Mouse (Mus musculus): ENCODE results near the gene Gm37240. TPM values are rescaled to one million over a fixed set of nuclear protein-coding genes. Genes with fewer than 3 reads are reported as not detected.
"Not testable (repeated sequence)": the region's sequence is repeated elsewhere in the genome, so short reads cannot be mapped to it uniquely, and the experiment has no call there.

Gene Gm37240
- 0.48 and 0.55 TPM in 2 replicates for polyA plus RNA-seq (2015; fragmentation: Nextera tagmentation; extraction: Ambion mirVana)

- Histone ChIP-seq H3K4me2 (peak within 1 kb of the TSS; percentile 98), H3K4me3 (peak within 1 kb of the TSS; percentile 52), H3K36me3 (ENCODE audit: poor library complexity, severe bottlenecking) (no peaks in the 10 kb centered on the region), H3K27me3 (peaks cover 31% of the 10 kb centered on the region), H3K27ac (no peak within 1 kb of the TSS), H3K9ac (peak within 1 kb of the TSS; percentile 58), H3K4me1 (peaks cover 19% of the 10 kb centered on the region), H3K9me3 (replicated peaks) (no peaks in the 10 kb centered on the region)
- WGBS, result under 1% methylated on average over 47 of the region's 48 CpGs
- peak; percentile 88 for ATAC-seq
These were observed at the start of gene Gm37240, which contains the start of gene Glt28d2 for GRCm38 (mm10) chr3:85887239-85887827. Gm37240 (minus strand) TSS chr3:85887518. Glt28d2 (minus strand) TSS chr3:85887516.

GRCm38 (mm10) chr3:85933586-85933985 is 46.3 kb upstream of the Gm37240 start:
- Histone ChIP-seq H3K27me3 (no peaks in the 10 kb centered on the region), H3K4me1 (peaks cover 6% of the 10 kb centered on the region; the same call in 1 of the 2 replicates), H3K9me3 (replicated peaks) (no peaks in the 10 kb centered on the region), H3K9ac (no peak overlapping the region), H3K27ac (no peak overlapping the region), H3K4me3 (no peak overlapping the region), H3K4me2 (no peak overlapping the region), H3K36me3 (ENCODE audit: poor library complexity, severe bottlenecking) (no peaks in the 10 kb centered on the region)
- 94% methylated on average over 5 of the region's 5 CpGs for WGBS
- ATAC-seq, result no peak

- H3K27me3 ChIP-seq, result no peaks in the 10 kb centered on the region
- H3K4me3 ChIP-seq, result no peak overlapping the region
- no peaks in the 10 kb centered on the region for H3K36me3 ChIP-seq (ENCODE audit: poor library complexity, severe bottlenecking)
- no peak overlapping the region for H3K9ac ChIP-seq
- H3K27ac ChIP-seq, result no peak overlapping the region
- H3K4me2 ChIP-seq, result no peak overlapping the region
- peaks cover 11% of the 10 kb centered on the region; the same call in 1 of the 2 replicates for H3K4me1 ChIP-seq
- ATAC-seq, result no peak
- H3K9me3 ChIP-seq (replicated peaks), result no peaks in the 10 kb centered on the region
- WGBS, result 83% methylated on average over 6 of the region's 6 CpGs
These were observed 44.5 kb upstream of the Gm37240 start for GRCm38 (mm10) chr3:85931859-85932258.

GRCm38 (mm10) chr3:85930671-85931255 is 43.4 kb upstream of the Gm37240 start:
- no peaks in the 10 kb centered on the region for H3K27me3 ChIP-seq
- H3K4me1 ChIP-seq, result peaks cover 11% of the 10 kb centered on the region; the same call in 1 of the 2 replicates
- H3K4me3 ChIP-seq, result no peak overlapping the region
- H3K9me3 ChIP-seq (replicated peaks), result no peaks in the 10 kb centered on the region
- no peaks in the 10 kb centered on the region for H3K36me3 ChIP-seq (ENCODE audit: poor library complexity, severe bottlenecking)
- H3K4me2 ChIP-seq, result no peak overlapping the region
- 20% methylated on average over 11 of the region's 11 CpGs for WGBS
- H3K9ac ChIP-seq, result no peak overlapping the region
- H3K27ac ChIP-seq, result no peak overlapping the region
- ATAC-seq, result no peak

GRCm38 (mm10) chr3:85929711-85930110 is 42.4 kb upstream of the Gm37240 start:
- no peak overlapping the region for H3K4me3 ChIP-seq
- no peaks in the 10 kb centered on the region for H3K36me3 ChIP-seq (ENCODE audit: poor library complexity, severe bottlenecking)
- WGBS, result 87% methylated on average over 5 of the region's 5 CpGs
- ATAC-seq, result no peak
- no peaks in the 10 kb centered on the region for H3K9me3 ChIP-seq (replicated peaks)
- no peaks in the 10 kb centered on the region for H3K27me3 ChIP-seq
- H3K4me1 ChIP-seq, result peaks cover 11% of the 10 kb centered on the region; the same call in 1 of the 2 replicates
- no peak overlapping the region for H3K4me2 ChIP-seq
- H3K27ac ChIP-seq, result no peak overlapping the region
- H3K9ac ChIP-seq, result no peak overlapping the region

GRCm38 (mm10) chr3:85928140-85928611 is 40.9 kb upstream of the Gm37240 start:
- no peak overlapping the region for H3K4me2 ChIP-seq
- no peak overlapping the region for H3K9ac ChIP-seq
- 72% methylated on average over 5 of the region's 5 CpGs for WGBS
- no peaks in the 10 kb centered on the region for H3K9me3 ChIP-seq (replicated peaks)
- no peaks in the 10 kb centered on the region for H3K36me3 ChIP-seq (ENCODE audit: poor library complexity, severe bottlenecking)
- H3K4me1 ChIP-seq, result peaks cover 11% of the 10 kb centered on the region; the same call in 1 of the 2 replicates
- H3K4me3 ChIP-seq, result no peak overlapping the region
- no peak; the same call in 1 of the 2 replicates for ATAC-seq
- no peaks in the 10 kb centered on the region for H3K27me3 ChIP-seq
- H3K27ac ChIP-seq, result no peak overlapping the region

GRCm38 (mm10) chr3:85927296-85927695 is 40.0 kb upstream of the Gm37240 start:
- H3K36me3 ChIP-seq (ENCODE audit: poor library complexity, severe bottlenecking), result no peaks in the 10 kb centered on the region
- no peak overlapping the region for H3K4me3 ChIP-seq
- no peak for ATAC-seq
- H3K4me2 ChIP-seq, result no peak overlapping the region
- H3K27me3 ChIP-seq, result no peaks in the 10 kb centered on the region
- peaks cover 11% of the 10 kb centered on the region; the same call in 1 of the 2 replicates for H3K4me1 ChIP-seq
- 86% methylated on average over 9 of the region's 9 CpGs for WGBS
- H3K27ac ChIP-seq, result no peak overlapping the region
- no peaks in the 10 kb centered on the region for H3K9me3 ChIP-seq (replicated peaks)
- H3K9ac ChIP-seq, result no peak overlapping the region

GRCm38 (mm10) chr3:85923954-85924945 is 36.9 kb upstream of the Gm37240 start:
- Histone ChIP-seq H3K36me3 (ENCODE audit: poor library complexity, severe bottlenecking) (no peaks in the 10 kb centered on the region), H3K4me1 (peaks cover 5% of the 10 kb centered on the region; the same call in 1 of the 2 replicates), H3K9ac (no peak overlapping the region), H3K9me3 (replicated peaks) (no peaks in the 10 kb centered on the region), H3K4me3 (no peak overlapping the region), H3K4me2 (peak overlapping the region; percentile 32), H3K27ac (no peak overlapping the region), H3K27me3 (no peaks in the 10 kb centered on the region)
- ATAC-seq, result peak; percentile 74
- 46% methylated on average over 18 of the region's 18 CpGs for WGBS

- no peaks in the 10 kb centered on the region for H3K36me3 ChIP-seq (ENCODE audit: poor library complexity, severe bottlenecking)
- 75% methylated on average over 8 of the region's 8 CpGs for whole genome bisulfite sequencing
- H3K4me3 ChIP-seq, result no peak overlapping the region
- H3K27ac ChIP-seq, result no peak overlapping the region
- H3K4me1 ChIP-seq, result peaks cover 5% of the 10 kb centered on the region; the same call in 1 of the 2 replicates
- no peak for ATAC-seq
- no peaks in the 10 kb centered on the region for H3K27me3 ChIP-seq
- no peak overlapping the region for H3K9ac ChIP-seq
- no peaks in the 10 kb centered on the region for H3K9me3 ChIP-seq (replicated peaks)
- H3K4me2 ChIP-seq, result no peak overlapping the region
These were observed 36.0 kb upstream of the Gm37240 start for GRCm38 (mm10) chr3:85923343-85923742.

- H3K4me2 ChIP-seq, result no peak overlapping the region
- H3K9me3 ChIP-seq (replicated peaks), result no peaks in the 10 kb centered on the region
- no peak overlapping the region for H3K4me3 ChIP-seq
- no peak overlapping the region for H3K27ac ChIP-seq
- 92% methylated on average over 3 of the region's 3 CpGs for WGBS
- no peaks in the 10 kb centered on the region for H3K4me1 ChIP-seq
- H3K9ac ChIP-seq, result no peak overlapping the region
- no peaks in the 10 kb centered on the region for H3K27me3 ChIP-seq
- ATAC-seq, result no peak
- no peaks in the 10 kb centered on the region for H3K36me3 ChIP-seq (ENCODE audit: poor library complexity, severe bottlenecking)
These were observed 35.0 kb upstream of the Gm37240 start for GRCm38 (mm10) chr3:85922331-85922730.

- H3K9me3 ChIP-seq (replicated peaks); H3K4me2 ChIP-seq; H3K4me1 ChIP-seq; H3K36me3 ChIP-seq (ENCODE audit: poor library complexity, severe bottlenecking); ATAC-seq; H3K9ac ChIP-seq; H3K4me3 ChIP-seq; H3K27ac ChIP-seq; H3K27me3 ChIP-seq: not testable (repeated sequence)
- 91% methylated on average over 2 of the region's 2 CpGs for WGBS
These were observed 33.4 kb upstream of the Gm37240 start for GRCm38 (mm10) chr3:85920671-85921070.

- H3K36me3 ChIP-seq (ENCODE audit: poor library complexity, severe bottlenecking), result no peaks in the 10 kb centered on the region
- H3K9ac ChIP-seq, result no peak overlapping the region
- no peaks in the 10 kb centered on the region for H3K27me3 ChIP-seq
- H3K9me3 ChIP-seq (replicated peaks), result no peaks in the 10 kb centered on the region
- WGBS, result 13% methylated on average over 4 of the region's 4 CpGs
- H3K4me1 ChIP-seq, result no peaks in the 10 kb centered on the region
- H3K4me3 ChIP-seq, result no peak overlapping the region
- no peak overlapping the region for H3K4me2 ChIP-seq
- no peak for ATAC-seq
- H3K27ac ChIP-seq, result no peak overlapping the region
These were observed 30.3 kb upstream of the Gm37240 start for GRCm38 (mm10) chr3:85917600-85917999.
